Mouse (Mus musculus) testis, adult 2 months (tissue): ENCODE data around the gene Hagh.

Source experiments
- CTCF ChIP-seq: fragments of 200-500 bp; IDR thresholded peaks from 2 replicates; pipeline ENCODE4 v1.5.1; 2012; ENCODE audit warnings: low read depth, mild to moderate bottlenecking, inconsistent platforms, low read length, moderate library complexity; ENCODE audit not compliant: control insufficient read depth, insufficient read depth, insufficient replicate concordance
- POLR2A ChIP-seq: fragments of 200-500 bp; IDR thresholded peaks from 2 replicates; pipeline ENCODE4 v1.6.1; 2012; ENCODE audit warnings: low read depth, mild to moderate bottlenecking, inconsistent platforms, low read length, moderate library complexity; ENCODE audit not compliant: control insufficient read depth

DNA sequence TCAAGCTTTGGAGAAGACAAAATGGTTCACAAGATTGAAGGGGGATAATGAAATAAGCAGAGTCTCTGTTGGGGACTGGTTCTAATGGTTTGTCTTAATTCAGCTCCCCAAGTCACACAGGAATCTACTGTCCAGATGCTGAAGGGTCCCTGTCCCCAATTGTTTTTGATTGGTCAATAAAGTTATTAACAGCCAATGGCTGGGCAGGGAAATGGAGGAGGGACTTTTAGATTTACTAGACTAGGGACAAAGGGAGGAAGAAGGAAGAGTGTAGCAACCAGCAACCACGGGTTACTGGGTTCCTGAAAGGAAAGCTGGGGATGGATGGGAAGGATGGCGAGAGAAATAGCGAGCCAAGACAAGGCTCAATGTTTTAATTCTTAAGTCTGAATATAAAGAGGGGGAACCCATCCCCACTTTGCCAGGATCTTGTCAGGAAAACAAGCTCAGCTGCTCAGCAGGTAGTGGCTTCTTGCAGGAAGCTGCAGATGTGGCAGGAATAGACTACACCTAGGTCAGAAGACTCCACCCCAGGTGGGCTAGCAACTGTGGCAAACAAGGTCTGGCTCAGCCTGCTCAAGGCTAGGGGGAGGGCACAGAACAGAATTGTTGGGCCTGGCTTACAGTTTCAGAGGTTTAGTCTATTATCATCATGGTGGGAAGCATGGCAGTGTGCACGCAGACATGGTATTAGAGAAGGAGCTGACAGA is 33.9 kb downstream of the Hagh start:
- TF ChIP-seq CTCF (no peak), POLR2A (no peak)
